Mouse (Mus musculus): ENCODE measurements around the gene Fam174a. TPM values are rescaled to one million over a fixed set of nuclear protein-coding genes. Genes with fewer than 3 reads are reported as not detected.
A peak's percentile ranks its signal among the peaks of the same experiment; 100 is the strongest.

The Fam174a gene
- 20.7 and 26.0 TPM in 2 replicates for polyA plus RNA-seq (2015; fragmentation: Nextera tagmentation; extraction: Ambion mirVana)

DNA sequence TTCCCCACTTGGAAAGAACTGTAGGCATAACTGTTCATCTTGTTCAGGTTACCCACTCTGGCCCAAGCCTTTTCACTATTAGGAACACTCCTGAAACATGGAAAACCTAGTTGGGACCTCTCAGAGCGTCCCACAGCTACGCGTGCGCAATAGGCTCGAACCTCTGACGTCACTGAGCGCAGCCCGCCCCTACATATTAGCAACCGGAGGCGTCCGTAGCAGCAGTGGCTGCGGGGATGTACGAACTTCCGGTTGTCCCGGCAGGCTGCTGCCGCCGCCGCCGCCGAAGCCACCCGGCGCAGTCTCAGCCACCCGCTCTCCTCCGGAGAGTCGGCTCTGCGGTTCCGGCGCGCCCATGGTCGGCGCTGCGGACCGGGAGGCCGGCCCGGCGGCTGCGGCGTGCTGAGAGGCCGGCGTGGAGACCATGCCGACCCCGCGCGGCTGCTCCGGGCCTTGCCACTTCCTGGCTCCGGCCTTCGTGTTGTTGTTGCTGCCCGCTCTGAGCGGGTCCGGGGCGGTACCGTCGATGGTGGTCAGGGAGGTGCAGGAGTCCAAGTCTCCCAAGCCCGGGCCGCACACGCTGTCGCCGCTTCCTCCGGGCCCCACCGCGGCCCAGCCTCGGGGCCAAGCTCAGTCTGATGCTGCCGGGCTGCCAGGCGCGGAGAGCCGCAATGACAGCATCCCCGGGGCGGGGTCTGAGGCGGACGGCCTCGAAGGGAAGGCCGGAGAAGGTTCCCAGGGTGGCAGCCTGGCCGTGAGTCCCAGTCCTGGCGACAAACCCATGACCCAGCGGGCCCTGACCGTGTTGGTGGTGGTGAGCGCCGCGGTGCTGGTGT lies at the start of gene Fam174a:
TSS of gene Fam174a (plus strand) at position 231 of the 836 bp plus-strand sequence.
- peak within 1 kb of the TSS; percentile 90 for H3K4me2 ChIP-seq
- H3K4me3 ChIP-seq: peak within 1 kb of the TSS; percentile 95
- peak within 1 kb of the TSS; percentile 82 for H3K27ac ChIP-seq (replicated peaks)
- H3K9ac ChIP-seq: peak within 1 kb of the TSS; percentile 93
- H3K36me3 ChIP-seq: no peaks in the 10 kb centered on the region
- peaks cover 20% of the 10 kb centered on the region for H3K4me1 ChIP-seq
- WGBS: 0% methylated on average over 74 of the region's 79 CpGs
- peak; percentile 94 for ATAC-seq (ENCODE audit: extremely low read depth, insufficient number of reproducible peaks, low FRiP score, low TSS enrichment)
- H3K27me3 ChIP-seq (replicated peaks): no peaks in the 10 kb centered on the region
- H3K9me3 ChIP-seq: no peaks in the 10 kb centered on the region

DNA sequence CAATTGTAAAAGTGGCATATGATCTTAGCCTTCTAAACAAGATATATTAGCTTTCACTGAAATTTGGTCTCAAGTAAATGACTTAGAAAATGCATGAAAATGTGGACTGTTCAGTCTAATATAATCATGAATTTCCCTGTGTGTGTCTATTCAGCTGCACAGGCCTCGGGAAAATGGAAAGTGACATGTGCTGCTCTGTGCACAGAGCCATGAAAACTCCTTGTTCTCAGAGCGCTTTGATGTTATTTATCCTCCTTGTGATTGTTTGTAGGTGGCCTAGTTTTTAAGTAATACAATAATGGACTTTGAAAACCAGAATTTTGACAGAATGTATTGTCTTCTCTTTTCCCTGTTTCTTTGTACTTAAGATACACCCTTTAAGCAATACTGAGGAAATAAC lies 49.6 kb upstream of the Fam174a start:
- Histone ChIP-seq H3K27me3 (replicated peaks) (no peaks in the 10 kb centered on the region), H3K4me3 (no peak overlapping the region), H3K9me3 (no peaks in the 10 kb centered on the region), H3K9ac (no peak overlapping the region), H3K4me2 (no peak overlapping the region), H3K27ac (replicated peaks) (no peak overlapping the region), H3K4me1 (no peaks in the 10 kb centered on the region), H3K36me3 (no peaks in the 10 kb centered on the region)
- 72% methylated on average over 2 of the region's 2 CpGs for WGBS
- no peak for ATAC-seq (ENCODE audit: extremely low read depth, insufficient number of reproducible peaks, low FRiP score, low TSS enrichment)

DNA sequence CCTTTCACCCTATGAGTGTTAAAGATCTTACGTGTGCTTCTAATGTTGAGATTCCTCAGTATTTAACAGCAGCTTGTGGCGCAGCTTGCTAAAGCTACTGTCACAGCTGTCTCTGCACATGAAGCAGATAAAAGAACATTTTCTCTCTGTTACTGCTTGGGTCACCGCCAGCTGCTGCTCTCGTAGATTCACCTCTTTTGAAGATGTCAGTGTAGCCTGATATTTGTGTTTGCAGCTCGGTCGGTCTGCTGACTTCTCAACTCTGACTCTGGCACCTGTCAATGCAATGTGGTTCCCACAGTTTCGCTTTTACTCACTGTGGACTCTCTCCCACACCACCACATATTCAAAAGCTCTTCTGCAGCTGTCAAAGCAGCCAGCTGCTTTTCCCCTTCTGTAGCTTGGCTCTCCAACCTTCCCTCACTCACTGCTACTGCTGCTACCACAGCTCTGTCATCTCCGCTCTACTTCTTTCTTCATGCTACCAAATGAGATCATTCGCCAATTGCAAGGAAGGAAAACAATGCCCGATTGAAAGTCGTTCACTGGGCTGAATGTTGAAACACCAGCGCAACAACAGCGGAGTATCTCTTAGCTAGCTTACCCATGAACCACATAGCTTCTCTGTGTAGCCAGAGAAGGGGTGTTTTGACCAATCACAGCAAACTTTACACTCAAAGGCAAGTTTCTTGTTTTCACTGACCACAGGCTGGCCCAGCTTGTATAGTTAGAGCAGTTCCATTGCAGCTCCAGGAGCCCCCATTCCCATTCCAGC lies 45.3 kb upstream of the Fam174a start:
- WGBS: 61% methylated on average over 13 of the region's 13 CpGs
- no peak overlapping the region for H3K27ac ChIP-seq (replicated peaks)
- H3K4me1 ChIP-seq: no peaks in the 10 kb centered on the region
- H3K27me3 ChIP-seq (replicated peaks): no peaks in the 10 kb centered on the region
- no peaks in the 10 kb centered on the region for H3K36me3 ChIP-seq
- no peak overlapping the region for H3K4me3 ChIP-seq
- H3K9me3 ChIP-seq: no peaks in the 10 kb centered on the region
- no peak overlapping the region for H3K9ac ChIP-seq
- H3K4me2 ChIP-seq: peak overlapping the region; percentile 36
- no peak for ATAC-seq (ENCODE audit: extremely low read depth, insufficient number of reproducible peaks, low FRiP score, low TSS enrichment)

DNA sequence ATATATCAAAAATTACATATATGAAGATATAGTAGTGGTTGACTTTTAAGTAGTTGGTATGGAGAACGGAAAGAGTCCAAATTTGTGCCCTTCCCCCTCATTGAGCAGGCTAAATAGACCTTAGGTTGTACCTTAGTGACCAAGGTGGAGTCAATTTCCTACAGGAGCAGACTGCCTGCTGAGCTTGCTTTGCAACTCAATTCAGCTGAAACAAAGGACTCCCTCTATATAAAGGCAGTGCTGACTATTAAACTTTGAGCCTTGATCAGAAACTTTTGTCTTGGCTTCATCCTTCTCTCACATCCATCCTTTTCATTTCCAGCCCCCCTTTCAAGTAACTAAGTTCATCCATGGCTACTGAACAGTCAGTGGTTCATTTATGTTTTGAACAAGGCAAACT lies 40.1 kb upstream of the Fam174a start:
- ATAC-seq (ENCODE audit: extremely low read depth, insufficient number of reproducible peaks, low FRiP score, low TSS enrichment): no peak
- H3K27me3 ChIP-seq (replicated peaks): no peaks in the 10 kb centered on the region
- no peaks in the 10 kb centered on the region for H3K9me3 ChIP-seq
- no peak overlapping the region for H3K4me2 ChIP-seq
- WGBS: 51% methylated on average over 1 of the region's 1 CpGs
- no peak overlapping the region for H3K27ac ChIP-seq (replicated peaks)
- H3K9ac ChIP-seq: no peak overlapping the region
- no peaks in the 10 kb centered on the region for H3K36me3 ChIP-seq
- no peaks in the 10 kb centered on the region for H3K4me1 ChIP-seq
- no peak overlapping the region for H3K4me3 ChIP-seq

GRCm38 (mm10) chr1:95308324-95308723 lies 5.1 kb upstream of the Fam174a start:
- Histone ChIP-seq H3K4me2 (no peak overlapping the region), H3K9me3 (no peaks in the 10 kb centered on the region), H3K27ac (replicated peaks) (no peak overlapping the region), H3K36me3 (no peaks in the 10 kb centered on the region), H3K9ac (no peak overlapping the region), H3K4me3 (no peak overlapping the region), H3K4me1 (no peaks in the 10 kb centered on the region), H3K27me3 (replicated peaks) (no peaks in the 10 kb centered on the region)
- WGBS: 76% methylated on average over 5 of the region's 5 CpGs
- no peak for ATAC-seq (ENCODE audit: extremely low read depth, insufficient number of reproducible peaks, low FRiP score, low TSS enrichment)

DNA sequence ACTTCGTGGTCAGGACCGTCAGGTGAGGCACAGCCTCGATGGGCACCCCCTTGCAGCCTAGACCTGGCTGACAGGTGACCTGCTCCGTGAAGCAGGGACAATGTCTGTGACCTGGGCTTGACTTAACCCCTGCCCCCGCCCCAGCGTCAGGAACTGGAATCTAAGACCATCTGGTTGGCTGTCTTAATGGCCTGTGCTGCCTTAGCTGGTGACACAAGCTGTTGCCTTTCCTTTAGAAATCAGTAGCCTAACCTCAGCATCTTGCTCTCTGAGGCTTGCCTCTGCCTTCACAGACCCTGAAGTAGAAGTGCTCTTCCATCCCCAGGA lies 769 bp downstream of the Fam174a start:
- Histone ChIP-seq H3K4me1 (peaks cover 20% of the 10 kb centered on the region), H3K4me2 (peak overlapping the region; percentile 90), H3K9me3 (no peaks in the 10 kb centered on the region), H3K36me3 (no peaks in the 10 kb centered on the region), H3K9ac (peak overlapping the region; percentile 93), H3K27me3 (replicated peaks) (no peaks in the 10 kb centered on the region), H3K4me3 (peak overlapping the region; percentile 95), H3K27ac (replicated peaks) (peak overlapping the region; percentile 82)
- ATAC-seq (ENCODE audit: extremely low read depth, insufficient number of reproducible peaks, low FRiP score, low TSS enrichment): no peak
- WGBS: under 1% methylated on average over 6 of the region's 6 CpGs

DNA sequence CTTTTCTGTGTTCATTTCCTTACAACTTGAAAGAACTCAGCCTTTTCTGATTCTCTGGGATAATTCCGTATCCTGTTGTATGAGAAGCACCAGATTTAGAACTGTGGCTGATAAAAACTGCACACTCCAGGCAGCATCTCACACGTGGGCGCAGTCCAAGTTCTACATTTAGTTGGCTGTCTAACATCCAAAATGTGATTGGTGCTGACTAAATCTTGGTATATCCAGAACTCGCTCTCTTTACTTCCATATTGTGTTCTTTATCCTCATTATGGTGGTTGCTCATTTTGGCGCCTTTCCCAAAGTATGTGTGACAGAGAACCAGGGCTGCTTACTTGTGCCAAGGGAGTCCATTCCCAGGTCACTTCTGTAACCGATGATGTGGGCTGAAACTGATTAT lies 2.6 kb downstream of the Fam174a start:
- H3K27me3 ChIP-seq (replicated peaks): no peaks in the 10 kb centered on the region
- H3K4me2 ChIP-seq: 0 out of 2 replicates have a peak overlapping the region, but pooled peaks have one; percentile 16
- no peak overlapping the region for H3K4me3 ChIP-seq
- H3K9me3 ChIP-seq: no peaks in the 10 kb centered on the region
- H3K9ac ChIP-seq: no peak overlapping the region
- no peak overlapping the region for H3K27ac ChIP-seq (replicated peaks)
- peaks cover 20% of the 10 kb centered on the region for H3K4me1 ChIP-seq
- no peak for ATAC-seq (ENCODE audit: extremely low read depth, insufficient number of reproducible peaks, low FRiP score, low TSS enrichment)
- 60% methylated on average over 6 of the region's 6 CpGs for WGBS
- no peaks in the 10 kb centered on the region for H3K36me3 ChIP-seq

DNA sequence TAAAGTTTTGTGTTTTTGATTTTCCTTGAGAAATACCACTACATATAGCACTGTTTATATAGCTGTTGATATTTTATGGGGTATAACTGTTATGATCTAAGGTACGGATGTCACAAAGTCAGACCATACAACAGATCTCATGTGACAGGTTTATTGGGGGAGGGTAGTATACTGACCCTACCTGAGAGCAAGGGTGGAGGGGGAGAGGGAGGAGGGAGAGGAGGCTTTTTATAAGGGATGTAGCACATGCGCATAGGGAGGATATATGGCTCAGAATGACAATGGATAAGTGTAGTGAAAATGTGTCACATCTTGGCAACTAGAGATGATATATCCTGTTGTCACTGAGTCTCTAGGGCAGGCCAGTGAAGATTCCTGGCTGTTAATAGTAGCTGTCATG lies 8.8 kb downstream of the Fam174a start:
- H3K36me3 ChIP-seq: peaks cover 20% of the 10 kb centered on the region
- no peak overlapping the region for H3K4me2 ChIP-seq
- H3K9me3 ChIP-seq: no peaks in the 10 kb centered on the region
- no peaks in the 10 kb centered on the region for H3K27me3 ChIP-seq (replicated peaks)
- no peak overlapping the region for H3K9ac ChIP-seq
- no peak overlapping the region for H3K4me3 ChIP-seq
- WGBS: 83% methylated on average over 2 of the region's 2 CpGs
- no peak for ATAC-seq (ENCODE audit: extremely low read depth, insufficient number of reproducible peaks, low FRiP score, low TSS enrichment)
- peaks cover 7% of the 10 kb centered on the region; the same call in 1 of the 2 replicates for H3K4me1 ChIP-seq
- H3K27ac ChIP-seq (replicated peaks): no peak overlapping the region

DNA sequence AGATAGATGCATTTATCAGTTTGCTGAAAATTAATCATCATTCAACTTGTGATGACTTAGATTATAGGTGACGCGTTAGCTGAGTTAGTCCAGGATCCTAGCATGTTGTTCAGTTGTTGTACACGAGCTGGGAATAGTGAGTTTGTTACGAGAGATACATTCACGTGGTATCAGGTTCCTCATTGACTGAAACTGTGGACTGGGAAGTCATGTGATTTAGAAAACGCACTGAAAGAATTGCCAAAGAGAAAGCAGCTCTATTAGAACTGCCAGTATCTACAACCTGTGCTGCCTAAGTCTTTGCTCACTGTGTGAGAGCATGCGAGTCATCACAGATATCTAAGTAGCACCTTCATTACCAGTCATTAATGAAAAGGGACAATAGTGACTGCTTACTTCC lies 9.6 kb downstream of the Fam174a start:
- 59% methylated on average over 7 of the region's 7 CpGs for WGBS
- no peak overlapping the region for H3K4me2 ChIP-seq
- H3K9me3 ChIP-seq: no peaks in the 10 kb centered on the region
- no peak overlapping the region for H3K4me3 ChIP-seq
- H3K9ac ChIP-seq: no peak overlapping the region
- H3K4me1 ChIP-seq: peaks cover 7% of the 10 kb centered on the region; the same call in 1 of the 2 replicates
- H3K27ac ChIP-seq (replicated peaks): no peak overlapping the region
- ATAC-seq (ENCODE audit: extremely low read depth, insufficient number of reproducible peaks, low FRiP score, low TSS enrichment): no peak
- no peaks in the 10 kb centered on the region for H3K27me3 ChIP-seq (replicated peaks)
- peaks cover 23% of the 10 kb centered on the region for H3K36me3 ChIP-seq

DNA sequence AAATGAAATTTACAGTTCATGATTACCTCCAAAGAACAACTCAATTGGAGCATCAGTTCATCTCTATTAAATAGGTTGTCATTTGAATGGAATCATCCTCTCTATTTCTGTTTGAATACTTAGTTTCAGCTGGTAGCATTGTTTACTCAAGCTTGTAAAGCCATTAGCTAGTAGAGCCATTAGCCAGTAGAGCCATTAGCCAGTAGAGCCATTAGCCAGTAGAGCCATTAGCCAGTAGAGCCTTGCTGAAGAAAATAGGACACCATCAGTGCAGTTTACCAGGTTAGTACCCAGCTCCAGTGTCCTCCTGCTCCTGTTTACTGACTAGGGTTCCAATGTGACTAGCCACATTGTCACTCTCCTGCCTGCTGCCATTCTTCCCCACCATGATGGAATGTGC lies 13.4 kb downstream of the Fam174a start:
- Histone ChIP-seq H3K9me3 (no peaks in the 10 kb centered on the region), H3K4me3 (no peak overlapping the region), H3K4me1 (peaks cover 3% of the 10 kb centered on the region; the same call in 1 of the 2 replicates), H3K9ac (no peak overlapping the region), H3K27ac (replicated peaks) (no peak overlapping the region), H3K27me3 (replicated peaks) (no peaks in the 10 kb centered on the region), H3K36me3 (peaks cover 33% of the 10 kb centered on the region), H3K4me2 (no peak overlapping the region)
- no peak for ATAC-seq (ENCODE audit: extremely low read depth, insufficient number of reproducible peaks, low FRiP score, low TSS enrichment)

GRCm38 (mm10) chr1:95339618-95340017 lies 26.2 kb downstream of the Fam174a start:
- H3K36me3 ChIP-seq: no peaks in the 10 kb centered on the region
- H3K27me3 ChIP-seq (replicated peaks): no peaks in the 10 kb centered on the region
- no peak overlapping the region for H3K9ac ChIP-seq
- no peak overlapping the region for H3K4me3 ChIP-seq
- ATAC-seq (ENCODE audit: extremely low read depth, insufficient number of reproducible peaks, low FRiP score, low TSS enrichment): no peak
- no peak overlapping the region for H3K4me2 ChIP-seq
- no peak overlapping the region for H3K27ac ChIP-seq (replicated peaks)
- no peaks in the 10 kb centered on the region for H3K4me1 ChIP-seq
- no peaks in the 10 kb centered on the region for H3K9me3 ChIP-seq
